Mouse (Mus musculus) NIH3T3 (cell line): Measurements from ENCODE around the gene Tas2r116.

Source experiments
- DNase-seq: peaks from one replicate; pipeline ENCODE4 v3.0.0-alpha.2; 2012; ENCODE audit warnings: low read depth

Tas2r116 gene

GRCm38 (mm10) chr6:132855138-132855537, at the start of gene Tas2r116:
Tas2r116 (plus strand) TSS chr6:132855438.
- no peak for DNase-seq

- no peak for DNase-seq
These were observed 8.4 kb upstream of the Tas2r116 start, which contains the start of gene Tas2r123 for GRCm38 (mm10) chr6:132846842-132847241. Tas2r123 (plus strand) TSS chr6:132847142.

DNA sequence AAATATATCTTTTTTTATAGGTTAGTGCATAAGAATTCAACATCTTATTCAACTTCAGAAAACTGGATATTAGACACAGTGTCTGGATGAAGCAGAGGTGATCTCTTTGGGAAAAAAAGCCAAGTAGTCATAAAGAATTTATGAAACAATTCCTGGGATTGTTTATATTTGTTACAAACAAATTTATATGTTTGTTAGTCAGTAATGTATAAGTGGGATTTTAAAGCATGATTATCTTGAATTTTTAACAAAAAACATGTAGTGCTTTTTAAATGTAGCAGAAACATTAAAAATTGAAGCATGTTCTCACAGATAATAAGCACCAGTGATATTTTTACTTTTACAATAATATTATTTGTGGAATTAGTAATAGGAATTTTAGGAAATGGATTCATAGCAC, 12.5 kb downstream of the Tas2r116 start, which contains the start of gene Tas2r110:
Tas2r110 (plus strand) TSS at position 301 of the 400 bp plus-strand sequence.
- no peak for DNase-seq

- no peak for DNase-seq
These were observed 37.5 kb downstream of the Tas2r116 start, which contains the start of gene Tas2r113 for GRCm38 (mm10) chr6:132892711-132893110. Tas2r113 (plus strand) TSS chr6:132893011.
